In genomic region chr14:47991546-47991945, GRCm38 (mm10) we compare ENCODE assay signal across 18 mouse cellular contexts.
DNase-seq lines count a peak whose midpoint lies in the region; ATAC-seq lines count a peak whose summit lies in the region.
"Had no signal": no experiment of that assay in that cellular context is flagged by ENCODE, and none has a peak within 500 bp of the region (broad histone marks: within the 10 kb centered on the region; RNA-seq: fewer than 3 reads in every experiment).

No protein-coding gene starts in this region.

- ATAC-seq in cerebellum, adult (ENCODE audit: insufficient number of reproducible peaks, low FRiP score, low TSS enrichment) = no peak
- ATAC-seq: forebrain, embryonic 14.5 days; forebrain, embryonic 16.5 days had no signal

- H3K36me3 ChIP-seq in heart, embryonic 10.5 days = no peaks in the 10 kb centered on the region
- H3K36me3 ChIP-seq: embryonic facial prominence, embryonic 13.5 days; embryonic facial prominence, embryonic 15.5 days; forebrain, embryonic 10.5 days; forebrain, embryonic 12.5 days had no signal

- no peak overlapping the region for H3K4me3 ChIP-seq in heart, embryonic 10.5 days
- H3K4me3 ChIP-seq: embryonic facial prominence, embryonic 13.5 days; embryonic facial prominence, embryonic 15.5 days; erythroblast, embryonic 14.5 days; forebrain, embryonic 10.5 days; forebrain, embryonic 12.5 days had no signal

- no peaks in the 10 kb centered on the region for H3K9me3 ChIP-seq in heart, embryonic 10.5 days
- H3K9me3 ChIP-seq: embryonic facial prominence, embryonic 13.5 days; embryonic facial prominence, embryonic 15.5 days; forebrain, embryonic 10.5 days; forebrain, embryonic 12.5 days had no signal

- no peaks in the 10 kb centered on the region for H3K27me3 ChIP-seq in heart, embryonic 10.5 days (ENCODE audit: insufficient read depth, poor library complexity, severe bottlenecking)
- H3K27me3 ChIP-seq: embryonic facial prominence, embryonic 13.5 days; embryonic facial prominence, embryonic 15.5 days; forebrain, embryonic 12.5 days had no signal

- peak; percentile 42 to 74 for DNase-seq in cerebellum, postnatal 10 days
- DNase-seq in cerebellum, postnatal 25 days = peak; percentile 48 to 66
- DNase-seq in cerebellum, adult 8-10 months = no peak
- peak; percentile 33 for DNase-seq in heart, adult 11 months
- DNase-seq in heart, embryonic 10.5 days (ENCODE audit: low spot score) = no peak
- DNase-seq: adrenal gland, adult 2 months; adrenal gland, postnatal 10 days; adrenal gland, postnatal 25 days; cerebellum, adult 11-12 months; embryo, embryonic 11 days had no signal

- 88% methylated on average over 7 of the region's 7 CpGs for WGBS in heart, embryonic 10.5 days

- 0 out of 2 replicates have a peak, but pooled peaks cover under 1% of the 10 kb centered on the region for H3K4me1 ChIP-seq in heart, embryonic 10.5 days

- H3K27ac ChIP-seq in heart, embryonic 10.5 days = no peak overlapping the region
- H3K27ac ChIP-seq: embryonic facial prominence, embryonic 13.5 days; embryonic facial prominence, embryonic 15.5 days; forebrain, embryonic 10.5 days; forebrain, embryonic 12.5 days had no signal

Comparison
In these comparisons a context has a peak if more than half of its experiments do, and no peak if none do; other contexts are left out.
1. DNase-seq: peak in cerebellum, postnatal 10 days (2 of 2), cerebellum, postnatal 25 days (2 of 2) and heart, adult 11 months (single experiment); none in cerebellum, adult 8-10 months (single experiment) and heart, embryonic 10.5 days (single experiment).